Mouse (Mus musculus) heart, embryonic 12.5 days (tissue): Measurements from ENCODE around the gene Akr1b10. TPM values are rescaled to one million over a fixed set of nuclear protein-coding genes. Genes with fewer than 3 reads are reported as not detected.
A peak's percentile ranks its signal among the peaks of the same experiment; 100 is the strongest.

Source experiments
- ATAC-seq: fragments of 200-750 bp; cut with Nextera tagmentation; 2 replicates; pipeline ENCODE4 v1.8.0; 2017; ENCODE audit warnings: moderate TSS enrichment, moderate library complexity; ENCODE audit not compliant: insufficient number of reproducible peaks, low FRiP score
- H3K27ac ChIP-seq: fragments of 300-500 bp; sonication (generic); 2 replicates; pipeline ENCODE4 v1.5.1; 2016; ENCODE audit warnings: mild to moderate bottlenecking, moderate library complexity; ENCODE audit not compliant: poor library complexity, severe bottlenecking
- H3K27me3 ChIP-seq: fragments of 300-500 bp; sonication (generic); replicated peaks from 2 replicates; pipeline ENCODE4 v1.6.1; 2016; ENCODE audit warnings: mild to moderate bottlenecking, moderate library complexity
- H3K36me3 ChIP-seq: fragments of 300-500 bp; sonication (generic); 2 replicates; pipeline ENCODE4 v1.6.1; 2016; ENCODE audit warnings: mild to moderate bottlenecking, moderate library complexity
- H3K4me1 ChIP-seq: fragments of 300-500 bp; sonication (generic); replicated peaks from 2 replicates; pipeline ENCODE4 v1.6.1; 2016; ENCODE audit warnings: mild to moderate bottlenecking
- H3K4me2 ChIP-seq: fragments of 300-500 bp; sonication (generic); 2 replicates; pipeline ENCODE4 v1.6.1; 2016; ENCODE audit warnings: mild to moderate bottlenecking, moderate library complexity
- H3K4me3 ChIP-seq: fragments of 300-500 bp; sonication (generic); 2 replicates; pipeline ENCODE4 v1.5.1; 2016; ENCODE audit warnings: mild to moderate bottlenecking
- H3K9ac ChIP-seq: fragments of 300-500 bp; sonication (generic); 2 replicates; pipeline ENCODE4 v1.6.1; 2016; ENCODE audit warnings: mild to moderate bottlenecking, moderate library complexity
- H3K9me3 ChIP-seq: fragments of 300-500 bp; sonication (generic); replicated peaks from 2 replicates; pipeline ENCODE4 v1.6.1; 2016; ENCODE audit warnings: mild to moderate bottlenecking, moderate library complexity
- WGBS: fragments of 180-500 bp; shearing (Covaris S2); methylation state at CpG from one replicate; pipeline ENCODE4 v1.1.7; 2016; 5-methylcytosine and 5-hydroxymethylcytosine counted together
- polyA plus RNA-seq: library from polyadenylated mRNA; unstranded; fragments of >200 nt; fragmentation: Nextera tagmentation; extraction: Ambion mirVana; gene quantifications from 2 replicates; pipeline ENCODE4 v1.2.1, GENCODE M21; 2016

The Akr1b10 gene
- 54.9 and 62.0 TPM in 2 replicates for polyA plus RNA-seq

DNA sequence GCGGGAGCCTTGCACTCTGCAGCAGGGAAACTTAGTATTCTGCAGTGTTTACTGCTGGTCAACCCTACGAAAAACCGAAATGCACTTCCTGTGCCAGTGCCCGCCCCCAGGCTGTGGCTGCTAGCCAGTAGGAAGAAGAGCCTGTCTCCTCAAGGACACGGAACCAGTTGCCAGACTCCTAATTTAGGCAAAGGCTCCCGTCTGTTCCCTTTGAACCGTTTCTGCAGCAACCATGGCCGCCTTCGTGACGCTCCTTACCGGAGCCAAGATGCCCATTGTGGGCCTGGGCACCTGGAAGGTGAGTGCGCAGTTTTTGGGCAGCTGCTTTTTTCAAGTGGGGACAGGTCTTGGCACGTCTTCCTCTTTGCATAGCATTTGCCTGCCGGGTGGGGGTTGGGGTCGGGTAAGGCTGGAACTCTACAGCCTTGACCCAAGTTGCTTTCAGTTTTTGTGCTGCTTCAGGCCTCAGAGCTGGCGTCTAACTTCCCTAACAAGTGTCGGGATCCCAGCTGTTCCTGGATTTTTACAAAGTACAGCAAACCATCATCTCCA lies at the start of gene Akr1b10:
TSS of gene Akr1b10 (plus strand) at position 109 of the 552 bp plus-strand sequence.
- peak; percentile 68; the same call in 1 of the 2 replicates for ATAC-seq
- Histone ChIP-seq H3K27me3 (no peaks in the 10 kb centered on the region), H3K4me2 (peak within 1 kb of the TSS; percentile 80), H3K27ac (peak within 1 kb of the TSS; percentile 87), H3K4me3 (peak within 1 kb of the TSS; percentile 79), H3K9ac (peak within 1 kb of the TSS; percentile 80), H3K4me1 (peaks cover 7% of the 10 kb centered on the region), H3K36me3 (peaks cover 16% of the 10 kb centered on the region), H3K9me3 (no peaks in the 10 kb centered on the region)
- WGBS, result under 1% methylated on average over 17 of the region's 17 CpGs

DNA sequence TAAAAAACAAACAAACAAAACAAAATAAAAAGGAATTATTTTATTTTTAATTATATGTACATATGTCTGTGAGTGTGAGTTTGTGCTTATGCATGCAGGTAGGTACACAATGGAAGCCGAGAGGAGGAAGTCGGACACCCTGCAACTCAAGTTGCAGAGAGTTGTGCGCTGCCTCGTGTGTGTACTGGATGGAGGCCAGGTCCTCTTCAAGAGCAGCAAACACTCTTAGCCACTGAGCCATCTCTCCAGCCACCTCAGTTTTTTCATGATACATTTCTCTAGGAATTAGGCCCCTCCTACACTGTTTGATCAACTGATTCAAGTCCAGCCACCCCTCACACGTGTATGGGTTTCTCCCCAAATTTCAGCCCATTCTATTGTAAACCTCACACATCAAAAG lies 49.3 kb upstream of the Akr1b10 start:
- H3K27me3 ChIP-seq, result no peaks in the 10 kb centered on the region
- no peak overlapping the region for H3K4me3 ChIP-seq
- no peaks in the 10 kb centered on the region for H3K36me3 ChIP-seq
- no peak for ATAC-seq
- no peak overlapping the region for H3K9ac ChIP-seq
- H3K4me1 ChIP-seq, result peaks cover 12% of the 10 kb centered on the region
- WGBS, result 76% methylated on average over 5 of the region's 5 CpGs
- H3K9me3 ChIP-seq, result no peaks in the 10 kb centered on the region
- H3K27ac ChIP-seq, result no peak overlapping the region
- no peak overlapping the region for H3K4me2 ChIP-seq

DNA sequence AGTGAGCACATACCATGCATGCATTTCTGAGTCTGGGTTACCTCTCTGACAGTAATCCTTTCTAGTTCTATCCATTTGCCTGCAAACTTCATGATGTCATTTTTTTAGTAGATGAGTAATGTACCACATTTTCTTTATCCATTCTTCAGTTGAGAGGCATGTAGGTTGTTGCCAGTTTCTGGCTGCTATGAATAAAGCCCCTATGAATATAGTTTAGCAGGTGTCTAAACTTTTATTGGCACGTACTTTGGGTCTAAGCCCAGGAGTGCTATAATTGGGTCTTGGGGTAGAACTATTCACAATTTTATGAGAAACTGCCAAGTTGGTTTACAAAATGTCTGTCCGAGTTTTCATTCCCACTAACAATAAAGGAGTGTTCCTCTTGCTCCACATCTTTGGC lies 46.2 kb upstream of the Akr1b10 start:
- Histone ChIP-seq H3K27ac (no peak overlapping the region), H3K27me3 (no peaks in the 10 kb centered on the region), H3K9me3 (no peaks in the 10 kb centered on the region; the same call in 1 of the 2 replicates), H3K36me3 (no peaks in the 10 kb centered on the region), H3K4me2 (no peak overlapping the region), H3K4me1 (0 out of 2 replicates have a peak, but pooled peaks cover 4% of the 10 kb centered on the region), H3K9ac (no peak overlapping the region), H3K4me3 (no peak overlapping the region)
- ATAC-seq, result no peak
- 78% methylated on average over 2 of the region's 2 CpGs for WGBS

DNA sequence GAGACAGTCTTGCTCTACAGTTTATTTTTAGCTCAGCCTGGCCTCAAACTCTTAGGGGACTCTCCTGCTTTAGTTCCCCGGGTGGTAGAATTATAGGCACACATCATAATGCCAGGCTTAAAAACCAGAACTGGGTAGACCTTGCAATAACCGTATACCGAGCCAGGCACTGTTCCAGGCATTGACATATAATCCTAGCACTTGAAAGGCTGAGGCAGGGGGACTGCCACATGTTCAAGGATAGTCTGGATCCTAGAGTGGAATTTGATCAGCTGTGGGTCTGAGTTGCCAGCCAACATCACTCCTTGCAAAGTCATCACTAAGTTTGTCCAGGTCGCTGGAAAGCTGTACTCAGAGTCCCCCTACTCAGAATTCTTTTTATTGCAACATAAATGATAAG lies 42.0 kb upstream of the Akr1b10 start:
- Histone ChIP-seq H3K36me3 (no peaks in the 10 kb centered on the region), H3K9ac (no peak overlapping the region), H3K27me3 (no peaks in the 10 kb centered on the region), H3K4me2 (no peak overlapping the region), H3K9me3 (no peaks in the 10 kb centered on the region; the same call in 1 of the 2 replicates), H3K4me1 (peaks cover 21% of the 10 kb centered on the region), H3K4me3 (no peak overlapping the region), H3K27ac (no peak overlapping the region)
- ATAC-seq, result no peak
- 64% methylated on average over 4 of the region's 4 CpGs for WGBS

DNA sequence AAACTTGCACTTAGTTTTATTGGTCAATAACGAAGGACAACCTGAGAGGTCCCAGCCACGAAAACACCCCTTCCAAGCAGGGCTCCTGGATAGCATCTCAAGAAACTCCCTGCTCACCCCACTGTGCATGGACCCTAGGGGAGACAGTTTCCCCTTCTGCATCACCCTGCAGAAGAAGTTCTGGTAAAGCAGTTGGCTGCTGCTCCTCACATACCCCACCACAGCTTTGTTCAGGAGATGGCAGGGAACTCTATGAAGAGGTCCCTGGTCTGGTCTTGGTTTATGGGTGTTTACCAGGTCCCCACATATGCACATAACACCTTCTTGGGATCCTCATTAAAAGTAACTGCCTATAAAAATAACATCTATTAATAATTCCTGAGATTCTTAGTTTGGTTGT lies 41.5 kb upstream of the Akr1b10 start:
- no peaks in the 10 kb centered on the region; the same call in 1 of the 2 replicates for H3K9me3 ChIP-seq
- H3K9ac ChIP-seq, result no peak overlapping the region
- WGBS, result 93% methylated on average over 2 of the region's 2 CpGs
- no peak overlapping the region for H3K27ac ChIP-seq
- H3K4me1 ChIP-seq, result peaks cover 21% of the 10 kb centered on the region
- no peak overlapping the region for H3K4me2 ChIP-seq
- no peak for ATAC-seq
- no peaks in the 10 kb centered on the region for H3K27me3 ChIP-seq
- H3K4me3 ChIP-seq, result no peak overlapping the region
- no peaks in the 10 kb centered on the region for H3K36me3 ChIP-seq

DNA sequence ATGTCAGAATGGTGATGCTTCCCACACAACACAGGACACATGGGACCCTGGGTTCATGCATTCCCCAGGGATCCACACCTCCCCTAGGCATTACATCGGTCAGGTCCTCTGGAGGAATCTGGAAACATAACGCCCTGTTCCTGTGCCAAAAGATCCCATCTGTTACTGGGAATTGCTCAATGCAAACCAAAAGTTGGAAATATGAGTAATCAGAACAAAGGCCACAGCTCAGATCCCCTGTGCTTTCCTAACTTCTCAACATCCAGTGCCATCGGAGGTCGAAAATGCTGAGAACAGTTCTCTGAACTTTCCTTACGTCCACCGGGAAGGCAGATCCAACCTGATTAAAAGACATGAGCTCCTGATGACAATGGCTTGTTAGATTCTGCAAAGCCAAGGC lies 40.6 kb upstream of the Akr1b10 start:
- no peaks in the 10 kb centered on the region for H3K36me3 ChIP-seq
- WGBS, result 80% methylated on average over 6 of the region's 6 CpGs
- H3K4me1 ChIP-seq, result peaks cover 21% of the 10 kb centered on the region
- H3K27me3 ChIP-seq, result no peaks in the 10 kb centered on the region
- H3K9me3 ChIP-seq, result no peaks in the 10 kb centered on the region; the same call in 1 of the 2 replicates
- H3K4me3 ChIP-seq, result no peak overlapping the region
- no peak overlapping the region for H3K4me2 ChIP-seq
- ATAC-seq, result no peak
- H3K9ac ChIP-seq, result no peak overlapping the region
- no peak overlapping the region for H3K27ac ChIP-seq

DNA sequence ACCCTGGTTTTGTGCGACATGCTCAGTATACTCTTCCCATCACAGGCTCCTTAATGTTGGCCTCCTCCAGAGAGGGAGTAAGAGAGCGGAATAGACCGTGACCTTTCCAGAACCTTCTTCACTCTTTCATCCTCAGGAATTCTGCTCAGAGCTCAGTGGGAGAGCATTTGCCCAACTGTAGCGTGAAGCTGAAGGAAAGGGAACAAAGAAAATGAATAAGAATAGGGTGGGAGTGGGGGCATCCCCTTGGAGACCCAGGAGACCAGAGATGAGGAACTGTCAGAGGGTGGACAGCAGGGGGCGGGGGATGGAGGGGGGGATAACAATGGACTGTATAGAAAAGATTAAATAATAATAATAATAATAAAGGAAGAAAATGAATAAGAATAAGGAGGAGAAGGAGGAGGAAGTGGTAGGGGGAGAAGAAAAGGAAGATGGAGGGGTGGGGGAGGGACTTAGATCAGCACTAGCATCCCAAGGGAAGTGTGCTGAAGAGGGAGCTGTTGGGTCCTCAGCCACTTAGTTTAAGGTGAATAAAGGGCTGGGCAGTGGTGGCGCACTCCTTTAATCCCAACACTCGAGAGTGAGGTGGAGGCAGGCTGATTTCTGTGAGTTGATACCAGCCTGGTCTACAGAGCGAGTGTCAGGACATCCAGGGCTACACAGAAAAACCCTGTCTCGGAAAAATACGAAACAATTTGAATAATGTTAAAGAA lies 39.7 kb upstream of the Akr1b10 start:
- H3K9ac ChIP-seq, result no peak overlapping the region
- no peak overlapping the region for H3K4me2 ChIP-seq
- H3K4me3 ChIP-seq, result no peak overlapping the region
- ATAC-seq, result no peak
- peaks cover 21% of the 10 kb centered on the region for H3K4me1 ChIP-seq
- no peaks in the 10 kb centered on the region; the same call in 1 of the 2 replicates for H3K9me3 ChIP-seq
- H3K36me3 ChIP-seq, result no peaks in the 10 kb centered on the region
- H3K27ac ChIP-seq, result no peak overlapping the region
- 57% methylated on average over 10 of the region's 10 CpGs for WGBS
- no peaks in the 10 kb centered on the region for H3K27me3 ChIP-seq

DNA sequence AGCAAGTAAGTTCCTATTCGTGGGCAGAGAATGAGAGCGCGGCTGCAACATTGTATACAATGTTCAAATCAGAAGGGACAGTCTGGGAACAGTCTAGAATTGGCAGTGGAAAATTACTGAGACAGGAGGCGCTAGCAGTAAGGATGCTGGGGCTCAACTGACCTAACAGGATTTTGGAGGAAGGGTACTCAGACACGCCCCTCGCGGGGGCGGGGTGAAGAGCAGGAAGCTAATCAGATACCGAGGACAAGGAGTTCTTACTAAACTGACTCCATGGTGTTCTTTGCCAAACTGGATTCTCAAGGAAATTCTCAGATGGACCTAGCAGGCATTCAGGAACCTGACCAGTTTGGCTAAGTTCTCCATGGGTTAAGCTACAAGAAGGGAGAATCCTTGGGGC lies 39.1 kb upstream of the Akr1b10 start:
- Histone ChIP-seq H3K36me3 (no peaks in the 10 kb centered on the region), H3K4me1 (peaks cover 21% of the 10 kb centered on the region), H3K9me3 (no peaks in the 10 kb centered on the region; the same call in 1 of the 2 replicates), H3K27me3 (no peaks in the 10 kb centered on the region), H3K4me3 (no peak overlapping the region), H3K4me2 (peak overlapping the region; percentile 14; the same call in 1 of the 2 replicates), H3K9ac (no peak overlapping the region), H3K27ac (0 out of 2 replicates have a peak overlapping the region, but pooled peaks have one; percentile 13)
- no peak for ATAC-seq
- WGBS, result 20% methylated on average over 9 of the region's 9 CpGs

DNA sequence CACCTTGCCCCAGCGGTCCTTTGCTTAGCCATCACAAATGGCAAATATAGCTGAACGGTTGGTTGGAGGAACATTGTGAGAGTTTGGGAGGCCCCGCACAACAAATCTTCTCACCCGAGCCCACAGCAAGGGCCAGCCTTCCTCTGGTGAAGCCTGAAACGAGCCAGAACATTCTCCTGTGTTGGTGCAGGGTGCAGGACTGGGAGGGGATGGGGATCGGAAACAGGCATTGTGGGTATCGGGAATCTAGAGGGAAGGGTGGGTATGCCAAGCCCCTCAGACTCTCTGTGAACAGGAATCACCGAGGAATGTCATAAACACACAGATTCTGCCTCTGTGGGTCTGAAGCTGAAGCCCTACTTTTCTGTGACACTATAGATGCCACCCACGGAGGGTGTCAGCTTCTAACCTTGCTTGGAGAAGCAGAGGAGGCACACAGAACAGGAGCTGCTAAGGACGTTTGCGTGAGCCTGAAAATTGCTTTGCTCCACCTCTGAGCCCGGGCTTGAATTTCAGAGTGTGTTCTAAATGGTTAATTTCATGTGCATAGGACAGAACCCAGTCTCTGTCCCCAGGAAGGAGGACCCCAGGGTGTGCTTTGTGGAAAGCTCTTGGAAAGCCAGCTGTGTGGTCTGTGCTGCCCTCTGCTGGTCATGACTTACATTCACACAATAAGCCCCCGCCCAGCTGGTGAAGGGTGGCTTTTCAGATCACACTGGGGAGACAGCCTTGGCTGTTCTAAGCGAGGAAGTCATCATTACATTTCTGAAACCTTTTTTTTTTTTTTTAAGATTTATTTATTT lies 37.7 kb upstream of the Akr1b10 start:
- Histone ChIP-seq H3K36me3 (no peaks in the 10 kb centered on the region), H3K4me3 (0 out of 2 replicates have a peak overlapping the region, but pooled peaks have one; percentile 9), H3K4me1 (peaks cover 26% of the 10 kb centered on the region), H3K27me3 (no peaks in the 10 kb centered on the region), H3K9ac (no peak overlapping the region), H3K27ac (no peak overlapping the region), H3K9me3 (no peaks in the 10 kb centered on the region), H3K4me2 (peak overlapping the region; percentile 40; the same call in 1 of the 2 replicates)
- WGBS, result 39% methylated on average over 14 of the region's 14 CpGs
- ATAC-seq, result peak; percentile 78

DNA sequence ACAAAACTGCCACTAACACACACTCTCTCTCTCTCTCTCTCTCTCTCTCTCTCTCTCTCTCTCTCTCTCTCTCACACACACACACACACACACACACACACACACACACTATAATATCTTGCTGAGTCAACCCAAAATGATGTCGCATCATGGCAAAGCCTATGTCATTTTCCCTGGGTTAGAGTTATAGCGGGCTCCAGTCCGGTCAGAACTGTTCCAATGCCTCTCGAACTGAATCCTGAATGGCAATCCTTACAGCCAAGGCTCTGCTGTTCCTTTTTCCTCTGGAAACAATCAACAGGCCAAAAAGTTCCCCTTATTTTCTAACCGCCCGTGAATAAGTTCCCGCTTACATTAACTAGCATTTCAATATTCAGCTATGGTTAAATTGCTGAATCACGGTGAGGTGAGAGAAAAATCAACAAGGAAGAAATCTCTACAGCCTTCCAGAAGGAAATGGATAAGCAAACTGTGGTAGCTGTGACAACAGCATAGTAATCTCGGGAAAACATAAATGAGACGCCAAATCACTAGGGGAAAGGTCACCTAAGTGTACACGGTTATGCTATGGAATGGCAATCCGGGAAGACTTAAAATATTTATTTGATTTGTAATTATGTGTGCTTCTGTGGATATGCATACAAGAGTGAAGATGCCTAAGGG lies 33.9 kb upstream of the Akr1b10 start:
- ATAC-seq, result no peak
- Histone ChIP-seq H3K4me2 (no peak overlapping the region), H3K9me3 (no peaks in the 10 kb centered on the region), H3K9ac (no peak overlapping the region), H3K27ac (no peak overlapping the region), H3K4me1 (peaks cover 33% of the 10 kb centered on the region), H3K36me3 (no peaks in the 10 kb centered on the region), H3K4me3 (no peak overlapping the region), H3K27me3 (no peaks in the 10 kb centered on the region)
- whole genome bisulfite sequencing, result 70% methylated on average over 12 of the region's 12 CpGs
